Mouse (Mus musculus): ENCODE measurements around the gene Thap3.
A peak's percentile ranks its signal among the peaks of the same experiment; 100 is the strongest.

The Thap3 gene

DNA sequence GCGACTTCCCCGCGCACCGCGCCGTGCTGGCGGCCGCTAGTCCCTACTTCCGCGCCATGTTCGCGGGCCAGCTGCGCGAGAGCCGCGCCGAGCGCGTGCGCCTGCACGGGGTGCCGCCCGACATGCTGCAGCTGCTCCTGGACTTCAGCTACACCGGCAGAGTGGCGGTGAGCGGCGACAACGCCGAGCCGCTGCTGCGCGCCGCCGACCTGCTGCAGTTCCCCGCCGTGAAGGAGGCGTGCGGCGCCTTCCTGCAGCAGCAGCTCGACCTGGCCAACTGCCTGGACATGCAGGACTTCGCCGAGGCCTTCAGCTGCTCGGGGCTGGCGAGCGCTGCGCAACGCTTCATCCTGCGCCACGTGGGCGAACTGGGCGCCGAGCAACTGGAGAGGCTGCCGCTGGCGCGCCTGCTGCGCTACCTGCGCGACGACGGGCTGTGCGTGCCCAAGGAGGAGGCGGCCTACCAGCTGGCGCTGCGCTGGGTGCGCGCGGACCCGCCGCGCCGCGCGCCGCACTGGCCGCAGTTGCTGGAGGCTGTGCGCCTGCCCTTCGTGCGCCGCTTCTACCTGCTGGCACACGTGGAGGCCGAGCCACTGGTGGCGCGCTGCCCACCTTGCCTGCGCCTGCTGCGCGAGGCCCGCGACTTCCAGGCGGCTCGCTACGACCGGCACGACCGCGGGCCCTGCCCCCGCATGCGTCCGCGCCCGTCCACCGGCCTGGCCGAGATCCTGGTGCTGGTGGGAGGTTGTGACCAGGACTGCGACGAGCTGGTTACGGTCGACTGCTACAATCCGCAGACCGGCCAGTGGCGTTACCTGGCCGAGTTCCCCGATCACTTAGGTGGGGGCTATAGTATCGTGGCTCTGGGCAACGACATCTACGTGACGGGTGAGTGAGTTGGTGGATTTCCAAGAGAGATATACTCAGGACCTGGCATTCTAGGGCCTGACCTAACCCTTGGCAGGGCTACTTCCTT, 20.6 kb upstream of the Thap3 start:
- peak; percentile 78 for DNase-seq (ENCODE audit: extremely low read depth, insufficient read length, low spot score)

DNA sequence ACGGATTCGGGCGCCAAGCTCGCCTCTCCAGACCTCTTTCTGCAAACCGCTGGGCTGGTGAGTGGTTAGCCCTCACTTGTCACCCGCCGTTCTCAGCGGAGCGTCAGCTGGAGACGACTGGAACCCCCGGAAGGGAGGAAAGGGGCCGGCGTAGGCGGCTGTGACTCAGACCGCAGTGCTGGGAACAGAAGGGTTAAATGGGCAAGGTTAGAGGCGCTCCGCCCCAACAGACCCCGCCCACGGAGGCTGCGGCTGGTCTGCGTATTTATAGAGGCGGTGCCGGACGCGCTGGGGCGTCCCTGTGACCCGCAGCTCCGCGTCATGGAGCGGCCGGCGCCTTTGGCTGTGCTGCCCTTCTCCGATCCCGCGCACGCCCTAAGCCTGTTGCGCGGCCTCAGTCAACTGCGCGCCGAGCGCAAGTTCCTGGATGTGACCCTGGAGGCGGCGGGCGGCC, 19.9 kb upstream of the Thap3 start, which contains the start of gene Klhl21:
TSS of gene Klhl21 (plus strand) at position 182 of the 454 bp plus-strand sequence.
- DNase-seq (ENCODE audit: extremely low read depth, insufficient read length, low spot score) = peak; percentile 89

DNA sequence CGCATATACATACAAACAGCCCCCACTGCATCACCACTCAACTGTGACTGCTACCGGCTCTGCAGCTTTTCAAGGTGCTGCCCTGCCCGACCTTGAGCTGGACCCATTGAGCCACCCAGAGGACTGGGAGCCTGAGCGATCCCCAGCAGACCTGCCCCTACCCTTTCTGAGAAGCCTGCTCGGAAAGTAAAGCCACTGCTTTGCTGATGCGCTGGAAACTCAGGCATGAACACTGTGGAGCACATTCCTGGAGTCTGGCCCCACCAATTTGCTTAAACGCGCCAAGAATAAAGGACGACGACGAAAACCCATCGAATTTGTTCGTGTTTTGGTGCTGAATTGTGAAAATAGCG, 19.3 kb upstream of the Thap3 start:
- DNase-seq (ENCODE audit: extremely low read depth, insufficient read length, low spot score) = no peak

DNA sequence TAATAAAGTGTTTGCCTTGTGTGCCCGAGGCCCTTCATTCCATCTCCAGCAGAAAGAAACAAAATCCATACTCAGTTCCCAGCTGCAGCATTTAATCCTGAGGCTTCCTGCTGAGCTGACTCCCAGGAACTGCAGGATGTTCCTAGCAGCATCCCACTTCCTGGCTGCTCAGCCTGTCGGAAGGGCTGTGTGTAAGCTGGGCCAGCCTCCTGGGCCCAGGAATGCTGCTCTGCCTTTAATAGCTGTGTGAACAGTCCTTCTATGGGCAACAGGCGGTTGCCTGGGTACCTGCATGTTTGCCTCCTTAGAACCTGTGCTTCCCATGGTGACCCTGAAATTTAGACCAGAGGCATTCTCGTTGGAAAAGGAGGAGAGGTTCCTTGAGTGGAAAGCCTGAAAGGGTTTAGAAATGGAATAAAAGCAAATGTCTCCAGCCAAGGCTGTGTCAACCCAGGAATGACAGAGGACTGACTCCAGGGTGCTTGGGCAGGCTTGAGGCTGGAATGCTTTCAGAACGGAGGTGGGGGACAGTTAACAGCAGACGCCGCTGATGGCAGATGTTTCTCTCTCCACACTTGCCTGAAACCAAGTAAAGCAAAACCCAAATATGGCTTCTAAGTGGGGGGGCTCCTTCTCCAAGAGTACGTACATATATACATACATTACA, 18.8 kb upstream of the Thap3 start:
- DNase-seq (ENCODE audit: extremely low read depth, insufficient read length, low spot score) = peak; percentile 45

DNA sequence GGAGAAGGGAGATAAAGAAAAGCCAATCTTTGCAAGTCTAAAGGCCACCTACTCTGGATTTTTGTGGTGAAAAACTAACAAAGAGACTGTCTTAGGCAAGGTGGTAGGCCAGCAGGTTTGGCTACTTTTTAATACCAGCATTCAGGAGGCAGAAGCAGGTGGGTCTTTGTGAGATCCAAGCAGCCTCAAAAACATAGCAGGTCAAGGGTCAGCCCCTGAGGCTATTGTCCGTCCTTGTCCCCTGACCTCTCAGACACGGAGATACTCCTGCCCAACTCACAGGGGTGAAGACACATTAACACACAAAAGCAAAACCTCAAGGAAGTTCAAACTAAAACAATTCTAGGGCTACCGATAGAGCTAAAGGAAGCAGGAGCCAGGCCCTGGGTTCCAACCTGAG, 18.0 kb upstream of the Thap3 start:
- no peak for DNase-seq (ENCODE audit: extremely low read depth, insufficient read length, low spot score)

DNA sequence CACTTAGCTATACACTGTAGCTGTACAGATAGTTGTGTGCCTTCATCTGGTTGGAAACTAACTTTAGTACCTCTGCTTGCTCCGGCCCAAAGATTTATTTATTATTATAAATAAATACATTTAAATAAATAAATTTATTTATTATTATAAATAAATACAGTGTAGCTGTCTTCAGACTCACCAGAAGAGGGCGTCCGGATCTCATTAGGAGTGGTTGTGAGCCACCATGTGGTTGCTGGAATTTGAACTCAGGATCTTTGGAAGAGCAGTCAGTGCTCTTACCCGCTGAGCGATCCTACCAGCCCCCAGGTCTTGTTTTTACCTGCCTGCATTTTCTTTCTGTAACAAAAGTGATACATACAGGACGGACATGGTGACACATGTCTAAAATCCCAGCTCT, 17.3 kb upstream of the Thap3 start:
- no peak for DNase-seq (ENCODE audit: extremely low read depth, insufficient read length, low spot score)

DNA sequence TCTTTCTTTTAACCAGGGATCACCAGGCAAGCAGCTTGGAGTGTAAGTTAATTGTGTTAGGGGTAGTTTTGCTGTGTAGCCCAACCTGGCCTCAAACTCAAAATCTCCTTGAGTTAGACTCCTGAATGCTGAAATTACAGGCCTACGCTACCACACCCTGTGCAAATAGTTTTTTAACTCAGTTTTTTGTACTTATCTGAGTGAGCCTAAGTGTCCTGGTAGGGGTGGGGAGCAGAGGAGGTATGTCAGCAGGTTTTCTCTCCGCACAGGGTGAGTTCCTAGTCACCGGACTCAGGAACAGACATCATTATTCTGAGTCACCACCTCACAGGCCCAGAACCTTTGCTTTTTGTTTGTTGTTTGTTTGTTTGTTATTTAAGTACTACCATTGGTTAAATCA, 13.3 kb upstream of the Thap3 start:
- DNase-seq (ENCODE audit: extremely low read depth, insufficient read length, low spot score) = no peak

DNA sequence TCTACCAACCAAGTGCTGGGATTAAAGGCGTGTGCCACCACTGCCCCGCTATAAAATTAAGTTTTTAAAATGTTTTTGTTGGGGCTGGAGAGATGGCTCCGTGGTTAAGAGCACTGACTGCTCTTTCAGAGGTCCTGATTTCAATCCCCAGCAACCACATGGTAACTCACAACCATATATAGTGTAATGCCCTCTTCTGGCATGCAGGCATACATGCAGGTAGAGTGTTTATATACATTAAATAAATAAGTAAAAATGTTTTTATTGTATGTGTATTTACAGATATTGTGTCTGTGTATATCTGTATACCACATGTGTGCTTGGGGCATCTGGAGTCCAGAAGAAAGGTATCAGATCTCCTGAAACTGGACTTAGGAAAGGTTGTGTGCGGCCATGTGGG, 12.5 kb upstream of the Thap3 start:
- no peak for DNase-seq (ENCODE audit: extremely low read depth, insufficient read length, low spot score)

DNA sequence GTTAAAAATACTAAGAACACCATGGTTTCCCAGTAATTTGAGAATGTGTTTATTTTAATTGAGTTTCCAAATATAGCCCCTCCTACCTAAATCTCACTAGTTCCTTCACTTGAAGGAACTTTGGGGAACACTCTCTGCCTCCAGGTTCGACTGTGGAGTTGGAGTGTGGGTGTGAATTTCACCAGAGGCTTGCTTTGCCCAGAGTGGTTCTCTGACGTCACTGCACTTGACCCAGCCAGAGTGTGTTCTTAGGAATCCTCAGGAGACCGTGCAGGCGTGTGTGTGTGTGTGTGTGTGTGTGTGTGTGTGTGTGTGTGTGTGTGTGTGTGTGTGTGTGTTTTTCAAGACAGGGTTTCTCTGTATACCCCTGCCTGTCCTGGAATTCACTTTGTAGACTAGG, 12.1 kb upstream of the Thap3 start:
- no peak for DNase-seq (ENCODE audit: extremely low read depth, insufficient read length, low spot score)

DNA sequence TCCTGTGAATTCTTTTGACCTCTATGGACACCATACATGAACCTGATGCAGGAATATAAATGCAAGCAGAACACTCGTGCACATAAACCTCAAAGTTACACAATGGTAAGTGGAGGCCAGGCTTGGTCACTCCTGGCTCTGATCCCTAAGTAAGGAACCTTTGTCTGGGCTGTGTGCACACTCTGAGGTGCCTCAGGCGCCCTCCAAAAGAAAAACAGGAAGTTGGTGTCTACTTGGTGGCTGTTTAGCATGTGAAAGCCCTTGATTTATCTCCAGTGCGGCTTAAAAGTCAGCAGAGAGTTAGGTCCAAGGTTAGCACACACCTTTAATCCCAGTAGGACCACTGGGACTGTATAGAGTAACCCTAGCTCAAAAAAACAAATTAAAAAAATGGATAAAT, 10.7 kb upstream of the Thap3 start:
- DNase-seq (ENCODE audit: extremely low read depth, insufficient read length, low spot score) = no peak

DNA sequence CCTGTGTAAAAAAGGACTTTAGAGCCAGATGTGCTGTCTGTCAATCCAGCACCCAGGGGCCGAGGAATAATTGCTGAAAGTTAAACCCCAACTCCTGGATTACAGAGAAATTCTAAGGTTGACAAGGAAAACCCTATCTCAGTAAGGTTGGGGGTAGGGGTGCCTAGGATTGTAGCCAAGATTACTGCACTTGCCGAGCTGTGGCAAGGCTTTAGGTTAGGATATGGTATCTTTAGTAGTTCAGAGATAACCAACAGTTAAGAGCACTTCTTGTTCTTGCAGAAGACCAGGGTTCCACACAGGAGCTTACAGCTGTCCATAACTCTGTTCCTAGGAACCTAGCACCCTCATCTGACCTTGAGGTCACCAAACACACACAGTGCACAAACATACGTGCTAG, 8.9 kb upstream of the Thap3 start:
- no peak for DNase-seq (ENCODE audit: extremely low read depth, insufficient read length, low spot score)

DNA sequence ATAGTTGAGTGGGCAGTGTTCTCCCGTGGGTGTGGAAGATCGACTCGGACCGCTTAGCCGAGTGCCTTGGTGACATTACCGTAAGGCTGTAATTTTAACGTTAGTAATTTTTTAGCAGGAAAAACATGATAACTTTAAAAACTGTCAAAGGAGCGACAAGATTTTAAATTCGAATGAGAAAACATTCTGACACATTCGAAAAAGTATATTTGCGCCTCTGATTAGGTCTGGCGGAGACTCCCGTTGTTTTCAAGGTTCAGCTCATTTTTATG, 8.1 kb upstream of the Thap3 start:
- DNase-seq (ENCODE audit: extremely low read depth, insufficient read length, low spot score) = no peak

DNA sequence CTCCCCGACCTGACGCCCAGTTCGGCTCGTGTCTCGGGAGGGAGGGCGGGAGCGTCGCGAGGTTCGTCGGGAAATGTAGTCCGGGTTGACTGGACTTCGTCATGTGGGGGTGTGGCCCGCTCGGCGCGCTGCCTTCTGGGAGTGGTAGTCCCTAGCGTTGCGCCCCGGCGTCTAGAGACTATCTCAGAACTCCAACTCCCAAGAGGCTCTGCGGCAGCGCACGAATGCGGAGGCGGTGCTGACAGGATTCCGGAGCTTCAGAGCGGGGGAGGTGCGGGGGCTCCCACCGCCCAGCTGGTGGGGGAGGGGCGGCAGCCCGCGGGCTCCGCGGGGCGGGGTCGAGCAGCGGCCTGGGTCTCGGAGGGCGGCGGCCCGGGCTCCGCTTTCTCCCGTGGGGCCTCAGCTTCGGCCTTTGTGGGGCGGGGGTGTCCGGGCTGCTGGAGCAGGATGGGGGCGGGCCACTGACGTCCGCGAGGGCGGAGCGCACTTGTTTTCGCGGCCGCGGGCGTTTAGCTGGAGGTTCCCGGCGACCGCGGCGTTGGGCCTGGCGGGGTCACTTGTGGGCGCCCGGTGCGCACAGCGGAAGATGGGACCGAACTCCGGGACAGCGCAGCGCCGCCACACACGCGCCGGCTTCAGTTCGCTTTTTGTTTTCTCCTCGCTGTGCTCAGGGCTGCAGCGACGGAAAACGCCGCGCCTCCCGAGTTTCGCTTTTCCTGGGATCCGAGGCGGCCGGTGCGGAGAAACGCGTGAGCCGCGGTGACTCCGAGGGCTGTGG, 7.6 kb upstream of the Thap3 start, which contains the start of gene Phf13:
TSS of gene Phf13 (minus strand) at position 86 of the 778 bp plus-strand sequence.
- DNase-seq (ENCODE audit: extremely low read depth, insufficient read length, low spot score) = peak; percentile 94

DNA sequence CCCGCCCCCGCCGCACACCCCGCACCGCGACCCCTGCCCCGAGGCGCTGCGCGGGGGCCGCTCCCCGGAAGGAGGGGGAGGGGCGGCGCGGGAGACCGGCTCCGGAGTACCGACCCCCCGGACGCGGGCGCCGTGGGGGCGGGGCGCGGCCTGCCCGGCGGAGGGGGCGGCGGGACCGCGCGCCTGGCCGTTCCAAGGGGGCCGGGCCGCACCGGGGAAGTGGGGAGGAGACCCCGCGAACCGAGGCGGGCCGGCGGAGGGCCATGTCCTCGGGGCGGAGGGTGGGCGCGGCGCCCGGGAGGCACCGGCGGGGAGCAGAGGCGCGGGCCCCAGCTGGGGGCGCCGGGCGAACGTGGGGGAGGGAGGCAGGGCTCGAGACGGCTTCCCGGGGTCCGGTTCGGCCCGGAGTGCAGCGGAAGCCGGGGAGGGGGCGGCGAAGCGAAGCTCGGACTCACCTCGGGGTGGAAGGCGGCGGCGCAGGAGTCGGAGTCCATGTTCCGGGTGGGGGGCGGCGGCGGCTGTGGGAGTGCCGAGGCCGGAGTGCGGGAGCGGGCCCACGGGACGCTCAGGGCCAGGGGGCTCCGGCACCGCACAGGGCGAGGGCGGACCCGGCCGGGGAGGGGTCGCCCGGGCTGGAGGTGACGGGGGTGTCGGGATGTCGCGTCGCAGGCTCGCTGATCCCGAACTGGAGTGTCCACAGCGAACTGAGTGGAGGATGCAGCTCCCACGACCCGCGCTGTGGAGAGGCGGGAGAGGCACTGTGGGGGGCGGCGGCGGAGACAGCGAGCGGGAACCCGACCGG, 6.8 kb upstream of the Thap3 start:
- DNase-seq (ENCODE audit: extremely low read depth, insufficient read length, low spot score) = no peak

DNA sequence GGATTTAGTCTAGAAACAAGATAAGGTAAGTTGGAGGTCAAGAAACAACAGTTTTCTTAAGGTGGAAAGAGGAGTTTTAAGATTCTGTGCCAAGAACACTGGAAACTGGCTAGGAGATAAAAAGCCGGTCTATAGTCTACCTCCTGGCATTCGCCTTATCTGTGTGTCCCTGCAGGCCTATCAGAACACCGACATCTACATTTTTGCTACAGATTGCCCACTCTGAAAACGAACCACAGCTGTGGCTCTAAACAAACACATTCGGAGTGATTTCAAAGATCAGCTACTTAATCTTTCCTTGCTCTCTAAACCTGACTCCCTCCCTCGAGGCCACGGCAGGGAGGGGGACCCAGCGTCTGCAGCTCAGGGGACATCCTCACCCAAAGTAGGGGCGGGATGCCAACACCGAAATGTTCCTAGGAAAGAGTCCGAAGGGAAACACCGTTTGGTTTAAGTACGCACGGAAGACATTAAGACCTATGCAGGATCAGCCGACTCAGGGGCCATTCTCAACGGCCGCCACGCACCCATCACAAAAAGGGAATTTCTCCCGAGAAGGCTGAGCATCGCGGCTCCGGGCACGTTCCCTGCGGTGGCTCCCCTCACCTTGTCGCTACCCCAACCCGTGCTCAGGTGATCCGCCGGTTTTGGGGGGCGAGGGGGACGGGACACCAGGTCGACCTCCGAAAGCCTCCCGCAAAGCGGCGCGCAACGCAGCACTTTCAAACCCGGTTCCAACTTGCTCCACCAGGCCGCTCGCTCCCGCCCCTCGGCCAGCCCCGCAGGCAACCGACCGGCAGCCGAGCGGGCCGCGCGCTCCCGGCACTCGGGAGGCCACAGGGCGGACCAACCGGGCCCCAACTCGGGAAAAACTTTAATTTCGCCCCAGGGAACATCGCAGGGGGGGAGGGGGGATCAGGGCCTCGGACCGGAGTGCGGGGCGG, 5.7 kb upstream of the Thap3 start:
- DNase-seq (ENCODE audit: extremely low read depth, insufficient read length, low spot score) = peak; percentile 36

DNA sequence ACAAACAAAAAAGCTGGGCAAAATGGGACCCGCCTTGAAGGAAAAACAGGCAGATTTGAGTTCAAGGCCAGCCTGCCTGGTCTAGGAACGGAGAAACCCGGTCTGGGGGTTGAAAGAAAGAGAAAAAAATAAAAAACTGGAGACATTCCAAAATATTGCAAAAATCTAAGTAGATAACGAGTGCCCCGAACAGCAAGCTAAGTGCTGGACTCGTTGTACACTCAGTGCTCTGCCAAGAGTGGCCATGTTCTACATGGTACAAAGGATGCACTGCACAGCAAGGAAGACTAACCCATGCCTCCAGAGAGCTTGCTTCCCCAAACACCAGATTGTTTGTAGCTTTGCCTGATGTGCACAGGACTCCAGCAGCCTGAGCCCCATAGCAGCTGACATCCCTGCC, 4.2 kb upstream of the Thap3 start:
- DNase-seq (ENCODE audit: extremely low read depth, insufficient read length, low spot score) = no peak

DNA sequence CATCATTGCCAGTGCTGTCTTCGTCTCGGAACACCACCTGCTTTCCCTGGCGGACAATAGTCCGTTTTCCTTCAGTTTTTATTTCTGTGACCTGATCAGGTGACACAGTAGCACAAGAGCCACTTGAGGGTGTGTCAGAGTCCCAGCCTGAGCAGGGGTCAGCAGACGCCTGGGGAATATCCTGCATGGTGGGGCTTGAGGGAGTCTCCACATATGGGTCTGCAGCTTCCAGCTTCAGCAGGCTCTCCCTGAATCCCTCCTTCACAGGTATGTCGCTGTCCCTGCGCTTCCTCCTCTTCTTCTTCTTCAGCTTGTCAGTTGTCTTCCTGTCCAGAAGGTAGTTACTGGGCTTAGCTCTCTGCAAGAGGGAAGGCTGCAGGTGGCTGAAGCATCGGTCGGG, 3.3 kb upstream of the Thap3 start:
- DNase-seq (ENCODE audit: extremely low read depth, insufficient read length, low spot score) = no peak

DNA sequence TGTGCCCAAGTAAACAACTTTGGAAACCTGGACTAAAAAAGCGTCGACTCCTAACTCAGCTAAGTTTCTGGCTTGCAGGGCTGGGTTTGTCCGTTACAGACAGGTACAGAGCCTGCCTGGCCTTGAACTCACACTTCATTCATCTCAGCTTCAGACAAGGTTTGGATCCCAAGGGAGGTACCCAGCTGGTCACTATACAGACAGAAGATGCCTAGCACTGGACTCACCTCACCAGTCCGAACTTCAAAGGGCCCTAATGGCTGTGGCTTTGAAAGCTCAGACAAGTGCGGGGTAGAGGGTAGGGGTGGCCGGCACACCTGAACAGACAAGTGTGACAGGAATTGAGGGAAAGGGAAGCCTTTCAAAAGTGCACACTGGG, 302 bp upstream of the Thap3 start:
- DNase-seq (ENCODE audit: extremely low read depth, insufficient read length, low spot score) = no peak

DNA sequence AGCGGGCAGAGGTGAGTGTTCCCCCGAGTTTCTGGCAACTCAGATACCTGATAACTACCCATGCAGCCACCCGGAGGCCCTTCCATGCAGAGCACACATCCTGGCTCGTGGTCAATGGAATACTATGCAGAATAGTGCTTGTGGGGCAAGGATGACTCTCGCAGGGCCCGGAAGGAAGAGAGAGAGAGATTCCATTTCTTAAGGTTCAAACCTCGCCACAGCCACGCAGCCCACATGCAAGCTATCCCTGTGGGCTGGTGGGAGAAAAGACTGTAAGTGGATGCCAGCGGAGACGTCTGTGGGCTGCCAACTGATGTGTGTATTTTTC, 819 bp downstream of the Thap3 start:
- no peak for DNase-seq (ENCODE audit: extremely low read depth, insufficient read length, low spot score)

DNA sequence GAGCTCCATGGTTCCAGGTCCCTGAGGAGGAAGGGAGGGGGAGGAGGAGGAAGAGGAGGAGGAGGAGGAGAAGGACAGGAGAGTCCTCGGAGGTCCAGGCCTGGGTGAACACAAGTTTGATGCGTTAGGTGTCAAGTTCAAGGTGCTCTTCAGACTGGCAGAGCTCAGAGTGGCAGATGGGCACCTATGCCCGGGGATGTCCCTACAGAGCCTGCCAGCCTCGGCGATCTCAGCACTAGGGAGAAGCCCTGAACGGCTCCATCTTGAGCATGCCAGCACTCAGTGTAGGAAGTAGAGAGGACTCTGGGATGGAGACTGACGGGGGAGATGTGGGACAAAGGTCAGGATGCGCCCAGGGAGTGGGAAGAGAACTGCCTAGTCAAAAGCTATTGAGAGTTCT, 2.1 kb downstream of the Thap3 start:
- DNase-seq (ENCODE audit: extremely low read depth, insufficient read length, low spot score) = no peak

All from 3134 (cell line).